Mouse (Mus musculus): ENCODE measurements around the gene Vmn1r55.
"Not testable (repeated sequence)": the region's sequence is repeated elsewhere in the genome, so short reads cannot be mapped to it uniquely, and the experiment has no call there.

- not testable (repeated sequence) for TF ChIP-seq CTCF (IDR thresholded peaks at IDR 0.05; ENCODE audit: borderline replicate concordance, control insufficient read depth, extremely low read depth, insufficient read depth, low read length, poor library complexity); POLR2A (IDR thresholded peaks at IDR 0.05; ENCODE audit: control insufficient read depth, extremely low read depth, insufficient read depth, low read length, poor library complexity)
These were observed 47.2 kb upstream of the Vmn1r55 start, which contains the start of gene Vmn1r56 for GRCm38 (mm10) chr7:5196647-5197046.
